Mouse (Mus musculus): ENCODE results near the gene Olfr577. TPM values are rescaled to one million over a fixed set of nuclear protein-coding genes. Genes with fewer than 3 reads are reported as not detected.

The Olfr577 gene
- polyA plus RNA-seq, 1 experiment from 2014 or later, result not detected

Other genes starting within 250 kb of the Olfr577 start
- gene Olfr559, start 248.5 kb downstream of the Olfr577 start, polyA plus RNA-seq (2016; fragmentation: Nextera tagmentation; extraction: Ambion mirVana), result not detected in 2 replicates
- not detected in 2 replicates for gene Olfr560, start 216.6 kb downstream of the Olfr577 start, polyA plus RNA-seq (2016; fragmentation: Nextera tagmentation; extraction: Ambion mirVana)
- 0.10 TPM in 1 of 2 replicates, not detected in the other for gene Olfr78, start 216.5 kb downstream of the Olfr577 start, polyA plus RNA-seq (2016; fragmentation: Nextera tagmentation; extraction: Ambion mirVana)
- not detected in 2 replicates for gene Olfr561, start 204.7 kb downstream of the Olfr577 start, polyA plus RNA-seq (2016; fragmentation: Nextera tagmentation; extraction: Ambion mirVana)
- not detected in 2 replicates for gene Olfr564, start 172.5 kb downstream of the Olfr577 start, polyA plus RNA-seq (2016; fragmentation: Nextera tagmentation; extraction: Ambion mirVana)
- not detected in 2 replicates for gene Olfr566, start 117.2 kb downstream of the Olfr577 start, polyA plus RNA-seq (2016; fragmentation: Nextera tagmentation; extraction: Ambion mirVana)
- gene Olfr568, start 98.8 kb downstream of the Olfr577 start, polyA plus RNA-seq (2016; fragmentation: Nextera tagmentation; extraction: Ambion mirVana), result not detected in 2 replicates
- not detected in 2 replicates for gene Olfr569, start 85.1 kb downstream of the Olfr577 start, polyA plus RNA-seq (2016; fragmentation: Nextera tagmentation; extraction: Ambion mirVana)
- gene Olfr570, start 81.4 kb downstream of the Olfr577 start, polyA plus RNA-seq (2016; fragmentation: Nextera tagmentation; extraction: Ambion mirVana), result not detected in 2 replicates
- gene Olfr571, start 58.4 kb downstream of the Olfr577 start, polyA plus RNA-seq (2016; fragmentation: Nextera tagmentation; extraction: Ambion mirVana), result 0.12 and 0.13 TPM in 2 replicates
- gene Olfr572, start 51.5 kb downstream of the Olfr577 start, polyA plus RNA-seq (2016; fragmentation: Nextera tagmentation; extraction: Ambion mirVana), result not detected in 2 replicates
- gene Olfr573-ps1, start 33.4 kb downstream of the Olfr577 start, polyA plus RNA-seq (2016; fragmentation: Nextera tagmentation; extraction: Ambion mirVana), result not detected in 2 replicates
- not detected in 2 replicates for gene Olfr574, start 27.5 kb downstream of the Olfr577 start, polyA plus RNA-seq (2016; fragmentation: Nextera tagmentation; extraction: Ambion mirVana)
- not detected in 2 replicates for gene Olfr575, start 17.2 kb downstream of the Olfr577 start, polyA plus RNA-seq (2016; fragmentation: Nextera tagmentation; extraction: Ambion mirVana)
- not detected in 2 replicates for gene Olfr576, start 13.3 kb downstream of the Olfr577 start, polyA plus RNA-seq (2016; fragmentation: Nextera tagmentation; extraction: Ambion mirVana)
- not detected in 2 replicates for gene Olfr578, start 13.4 kb upstream of the Olfr577 start, polyA plus RNA-seq (2016; fragmentation: Nextera tagmentation; extraction: Ambion mirVana)
- gene Olfr582, start 62.1 kb upstream of the Olfr577 start, polyA plus RNA-seq (2016; fragmentation: Nextera tagmentation; extraction: Ambion mirVana), result not detected in 2 replicates
- not detected in 2 replicates for gene Olfr583, start 75.4 kb upstream of the Olfr577 start, polyA plus RNA-seq (2016; fragmentation: Nextera tagmentation; extraction: Ambion mirVana)
- not detected in 2 replicates for gene Olfr584, start 105.9 kb upstream of the Olfr577 start, polyA plus RNA-seq (2016; fragmentation: Nextera tagmentation; extraction: Ambion mirVana)
- not detected in 2 replicates for gene Olfr585, start 121.8 kb upstream of the Olfr577 start, polyA plus RNA-seq (2016; fragmentation: Nextera tagmentation; extraction: Ambion mirVana)
- gene Olfr586, start 149.7 kb upstream of the Olfr577 start, polyA plus RNA-seq (2016; fragmentation: Nextera tagmentation; extraction: Ambion mirVana), result not detected in 2 replicates
- gene Olfr588-ps1, start 164.9 kb upstream of the Olfr577 start, polyA plus RNA-seq (2016; fragmentation: Nextera tagmentation; extraction: Ambion mirVana), result not detected in 2 replicates
- not detected in 2 replicates for gene Olfr589, start 180.4 kb upstream of the Olfr577 start, polyA plus RNA-seq (2016; fragmentation: Nextera tagmentation; extraction: Ambion mirVana)
- gene Olfr591, start 202.4 kb upstream of the Olfr577 start, polyA plus RNA-seq (2016; fragmentation: Nextera tagmentation; extraction: Ambion mirVana), result not detected in 2 replicates
- not detected in 2 replicates for gene Olfr592, start 208.9 kb upstream of the Olfr577 start, polyA plus RNA-seq (2016; fragmentation: Nextera tagmentation; extraction: Ambion mirVana)
- gene Olfr593, start 235.9 kb upstream of the Olfr577 start, polyA plus RNA-seq (2016; fragmentation: Nextera tagmentation; extraction: Ambion mirVana), result not detected in 2 replicates
- gene Olfr594, start 241.1 kb upstream of the Olfr577 start, polyA plus RNA-seq (2016; fragmentation: Nextera tagmentation; extraction: Ambion mirVana), result not detected in 2 replicates